Mouse (Mus musculus) heart, adult 2 months (tissue): ENCODE measurements at regions not wholly inside any gene's neighbourhood (a gene's known extent, or its start where the extent isn't known, plus 50 kb on each side); places are given as distances from the start of the nearest gene placed in this dataset.

Source experiments
- CTCF ChIP-seq: fragments of 200-600 bp; IDR thresholded peaks from 2 replicates; pipeline ENCODE4 v1.8.1; 2022; ENCODE audit warnings: antibody characterized with exemption, mild to moderate bottlenecking, moderate library complexity
- EP300 ChIP-seq: fragments of 200-500 bp; IDR thresholded peaks from 2 replicates; pipeline ENCODE4 v1.6.1; 2011; ENCODE audit warnings: low read depth, low read length, control low read depth; ENCODE audit not compliant: insufficient read depth

DNA sequence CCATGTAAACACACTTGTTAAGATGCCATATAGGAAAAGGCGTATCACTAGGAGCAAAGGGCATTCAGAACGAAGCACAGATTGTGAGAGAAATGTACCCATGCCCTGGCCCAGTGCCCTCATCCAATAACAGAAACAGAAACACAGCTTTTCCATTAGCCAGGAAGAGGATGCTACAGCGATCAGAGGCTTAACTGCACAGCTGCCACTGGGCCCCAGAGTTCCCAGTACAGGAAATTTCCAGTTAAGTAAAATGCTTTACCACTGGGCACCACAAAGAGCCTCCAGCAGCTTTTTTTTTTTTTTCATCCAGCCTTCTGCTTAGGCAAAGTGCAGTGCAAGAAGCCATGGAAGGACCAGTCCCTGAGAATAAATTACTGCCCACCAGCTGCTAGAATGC is 325.6 kb upstream of the Arid1b start:
- TF ChIP-seq CTCF = no peak
- TF ChIP-seq EP300 = no peak
